Mouse (Mus musculus): ENCODE measurements around the gene Tdp1.

The Tdp1 gene

DNA sequence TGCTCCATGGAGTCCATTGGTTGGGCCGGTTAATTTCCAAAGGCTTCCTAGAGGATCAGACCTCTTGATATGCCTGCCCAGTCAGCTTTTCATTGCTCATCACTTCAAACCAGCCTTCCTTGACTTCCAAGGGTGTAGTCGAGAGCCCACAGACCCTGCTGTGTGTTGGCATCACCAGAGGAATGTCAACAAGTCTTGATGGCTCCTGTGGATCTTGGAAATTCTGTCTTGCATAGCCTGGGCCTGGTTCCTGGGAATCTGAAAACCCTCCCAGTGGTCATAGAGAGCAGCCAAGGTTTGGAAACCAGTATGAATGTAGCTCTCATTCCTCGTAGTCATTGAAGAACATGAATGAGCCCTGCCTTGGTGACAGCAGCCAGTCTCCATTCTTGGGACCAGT lies 116.9 kb downstream of the Tdp1 start:
- DNase-seq, result no peak

DNA sequence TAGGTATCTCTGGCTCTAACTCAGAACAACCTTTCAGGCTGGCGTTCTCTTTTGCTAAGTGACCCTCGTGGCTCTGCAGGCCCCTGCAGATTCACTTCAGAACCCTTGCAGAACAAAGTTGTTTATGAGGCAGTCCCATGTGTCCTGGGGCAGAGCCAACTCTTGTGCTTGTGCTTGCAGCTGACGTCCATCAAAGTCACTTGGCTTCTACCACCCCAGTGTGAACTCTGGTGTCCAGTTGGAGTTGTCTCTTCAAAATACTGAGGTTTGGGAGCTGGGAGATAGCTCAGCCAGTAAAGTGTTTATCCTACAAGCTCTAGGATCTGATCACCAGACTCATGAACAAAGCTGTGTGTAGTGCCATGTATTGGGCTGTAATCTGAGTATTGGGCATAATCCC lies 117.6 kb downstream of the Tdp1 start:
- no peak for DNase-seq

GRCm38 (mm10) chr12:100002914-100003587 lies 118.7 kb downstream of the Tdp1 start:
- no peak for DNase-seq

All from B cell, adult 2 months (primary cell).